Mouse (Mus musculus) limb, embryonic 14.5 days (tissue): Measurements from ENCODE around the gene Fam124b. TPM values are rescaled to one million over a fixed set of nuclear protein-coding genes. Genes with fewer than 3 reads are reported as not detected.

Experiments used
- ATAC-seq: fragments of 200-750 bp; cut with Nextera tagmentation; 2 replicates; pipeline ENCODE4 v1.8.0; 2017; ENCODE audit warnings: low read depth, moderate number of reproducible peaks, moderate TSS enrichment; ENCODE audit not compliant: low FRiP score
- DNase-seq: peaks from one replicate; pipeline ENCODE4 v3.0.0-alpha.2; 2015; ENCODE audit warnings: low spot score
- H3K27ac ChIP-seq: fragments of 300-500 bp; sonication (generic); replicated peaks from 2 replicates; pipeline ENCODE4 v1.5.1; 2014; ENCODE audit warnings: low read depth, mild to moderate bottlenecking, low read length, moderate library complexity, mixed read lengths
- H3K27me3 ChIP-seq: fragments of 300-500 bp; sonication (generic); 2 replicates; pipeline ENCODE4 v1.6.1; 2014; ENCODE audit warnings: low read length, mixed read lengths; ENCODE audit not compliant: control insufficient read depth, insufficient read depth
- H3K36me3 ChIP-seq: fragments of 300-500 bp; sonication (generic); 2 replicates; pipeline ENCODE4 v1.6.1; 2014; ENCODE audit warnings: mild to moderate bottlenecking, low read length, moderate library complexity, mixed read lengths; ENCODE audit not compliant: control insufficient read depth, insufficient read depth
- H3K4me1 ChIP-seq: fragments of 300-500 bp; sonication (generic); 2 replicates; pipeline ENCODE4 v1.6.1; 2014; ENCODE audit warnings: antibody characterized with exemption, low read length, mixed read lengths; ENCODE audit not compliant: control insufficient read depth, insufficient read depth
- H3K4me2 ChIP-seq: fragments of 300-500 bp; sonication (generic); replicated peaks from 2 replicates; pipeline ENCODE4 v1.6.1; 2014; ENCODE audit warnings: low read depth, mild to moderate bottlenecking, low read length, moderate library complexity; ENCODE audit not compliant: severe bottlenecking
- H3K4me3 ChIP-seq: fragments of 300-500 bp; sonication (generic); replicated peaks from 2 replicates; pipeline ENCODE4 v1.5.1; 2014; ENCODE audit warnings: low read length
- H3K9ac ChIP-seq: fragments of 300-500 bp; sonication (generic); 2 replicates; pipeline ENCODE4 v1.6.1; 2014; ENCODE audit warnings: mild to moderate bottlenecking, low read depth, low read length, moderate library complexity; ENCODE audit not compliant: severe bottlenecking
- H3K9me3 ChIP-seq: fragments of 300-500 bp; sonication (generic); 2 replicates; pipeline ENCODE4 v1.6.1; 2016; ENCODE audit warnings: low read length; ENCODE audit not compliant: control insufficient read depth
- POLR2A ChIP-seq: fragments of 200-500 bp; IDR thresholded peaks from 2 replicates; pipeline ENCODE4 v1.8.0; 2012; ENCODE audit warnings: inconsistent platforms, mild to moderate bottlenecking, moderate library complexity, borderline replicate concordance; ENCODE audit not compliant: insufficient read depth, insufficient read length; ENCODE audit errors: extremely low read depth
- WGBS: fragments of 180-500 bp; shearing (Covaris S2); extraction: QIAGEN DNeasy Blood & Tissue Kit; methylation state at CpG from one replicate; pipeline ENCODE4 v1.1.7; 2014; 5-methylcytosine and 5-hydroxymethylcytosine counted together
- polyA plus RNA-seq, 2 experiments: library from polyadenylated mRNA; depleted of rRNA in 1 of 2; stranded (reverse) in 1 of 2; unstranded in 1 of 2; fragments of >200 nt; fragmentation: Nextera tagmentation in 1 of 2; extraction: Ambion mirVana in 1 of 2; gene quantifications; 2 replicates each; pipeline versions ENCODE4 v1.2.1 to v1.2.3; 2012 to 2014

The Fam124b gene
- polyA plus RNA-seq, 2 experiments, result 0.58 to 1.0 TPM

- Histone ChIP-seq H3K4me2 (no peak overlapping the region), H3K4me1 (no peaks in the 10 kb centered on the region), H3K9me3 (no peaks in the 10 kb centered on the region), H3K36me3 (no peaks in the 10 kb centered on the region), H3K27me3 (no peaks in the 10 kb centered on the region), H3K9ac (no peak overlapping the region), H3K27ac (no peak overlapping the region), H3K4me3 (no peak overlapping the region)
- 85% methylated on average over 7 of the region's 7 CpGs for WGBS
- TF ChIP-seq POLR2A, result no peak
- DNase-seq (no peak), ATAC-seq (no peak)
Observed at GRCm38 (mm10) chr1:80153125-80153716, 65.1 kb downstream of the Fam124b start.

- no peaks in the 10 kb centered on the region for H3K36me3 ChIP-seq
- H3K9ac ChIP-seq, result no peak overlapping the region
- H3K27ac ChIP-seq, result no peak overlapping the region
- no peaks in the 10 kb centered on the region for H3K4me1 ChIP-seq
- H3K27me3 ChIP-seq, result no peaks in the 10 kb centered on the region
- DNase-seq (no peak), ATAC-seq (no peak)
- no peaks in the 10 kb centered on the region for H3K9me3 ChIP-seq
- H3K4me3 ChIP-seq, result no peak overlapping the region
- H3K4me2 ChIP-seq, result no peak overlapping the region
- TF ChIP-seq POLR2A, result no peak
Observed at GRCm38 (mm10) chr1:80150681-80151080, 67.6 kb downstream of the Fam124b start.

Other genes starting within 250 kb of the Fam124b start
- 46.1 and 62.1 TPM in 2 replicates for gene Cul3, start 122.0 kb upstream of the Fam124b start, polyA plus RNA-seq (2012; rRNA removed)
- 61.7 and 63.8 TPM in 2 replicates for gene Cul3, start 122.0 kb upstream of the Fam124b start, polyA plus RNA-seq (2014; fragmentation: Nextera tagmentation; extraction: Ambion mirVana)
- not detected in 2 replicates for gene Gm45261, start 243.0 kb upstream of the Fam124b start, polyA plus RNA-seq (2012; rRNA removed)
- gene Gm45261, start 243.0 kb upstream of the Fam124b start, polyA plus RNA-seq (2014; fragmentation: Nextera tagmentation; extraction: Ambion mirVana), result not detected in 2 replicates